Mouse (Mus musculus) limb, embryonic 13.5 days (tissue): ENCODE data around the gene 1700029I15Rik. TPM values are rescaled to one million over a fixed set of nuclear protein-coding genes. Genes with fewer than 3 reads are reported as not detected.

ENCODE experiments used
- ATAC-seq: fragments of 200-750 bp; cut with Nextera tagmentation; 2 replicates; pipeline ENCODE4 v1.8.0; 2017; ENCODE audit warnings: low read depth, moderate number of reproducible peaks, moderate TSS enrichment; ENCODE audit not compliant: low FRiP score
- H3K27ac ChIP-seq: fragments of 300-500 bp; sonication (generic); 2 replicates; pipeline ENCODE4 v1.5.1; 2015; ENCODE audit warnings: inconsistent platforms, mild to moderate bottlenecking, moderate library complexity
- H3K27me3 ChIP-seq: fragments of 300-500 bp; sonication (generic); 2 replicates; pipeline ENCODE4 v1.6.1; 2015; ENCODE audit warnings: mild to moderate bottlenecking, inconsistent platforms
- H3K36me3 ChIP-seq: fragments of 300-500 bp; sonication (generic); 2 replicates; pipeline ENCODE4 v1.6.1; 2015; ENCODE audit warnings: inconsistent platforms, mild to moderate bottlenecking, moderate library complexity
- H3K4me1 ChIP-seq: fragments of 300-500 bp; sonication (generic); 2 replicates; pipeline ENCODE4 v1.6.1; 2015; ENCODE audit warnings: inconsistent platforms
- H3K4me2 ChIP-seq: fragments of 300-500 bp; sonication (generic); replicated peaks from 2 replicates; pipeline ENCODE4 v1.6.1; 2015; ENCODE audit warnings: inconsistent platforms, mild to moderate bottlenecking, moderate library complexity
- H3K4me3 ChIP-seq: fragments of 300-500 bp; sonication (generic); 2 replicates; pipeline ENCODE4 v1.5.1; 2015; ENCODE audit warnings: moderate library complexity, mild to moderate bottlenecking, inconsistent platforms
- H3K9ac ChIP-seq: fragments of 300-500 bp; sonication (generic); 2 replicates; pipeline ENCODE4 v1.6.1; 2015; ENCODE audit warnings: mild to moderate bottlenecking, inconsistent platforms
- H3K9me3 ChIP-seq: fragments of 300-500 bp; sonication (generic); 2 replicates; pipeline ENCODE4 v1.6.1; 2016; ENCODE audit warnings: inconsistent platforms
- WGBS: fragments of 180-500 bp; shearing (Covaris S2); methylation state at CpG from one replicate; pipeline ENCODE4 v1.1.7; 2015; 5-methylcytosine and 5-hydroxymethylcytosine counted together
- polyA plus RNA-seq: library from polyadenylated mRNA; unstranded; fragments of >200 nt; fragmentation: Nextera tagmentation; extraction: Ambion mirVana; gene quantifications from 2 replicates; pipeline ENCODE4 v1.2.1, GENCODE M21; 2015

The 1700029I15Rik gene
- polyA plus RNA-seq, 1 experiment from 2014 or later, result 4.8 TPM

DNA sequence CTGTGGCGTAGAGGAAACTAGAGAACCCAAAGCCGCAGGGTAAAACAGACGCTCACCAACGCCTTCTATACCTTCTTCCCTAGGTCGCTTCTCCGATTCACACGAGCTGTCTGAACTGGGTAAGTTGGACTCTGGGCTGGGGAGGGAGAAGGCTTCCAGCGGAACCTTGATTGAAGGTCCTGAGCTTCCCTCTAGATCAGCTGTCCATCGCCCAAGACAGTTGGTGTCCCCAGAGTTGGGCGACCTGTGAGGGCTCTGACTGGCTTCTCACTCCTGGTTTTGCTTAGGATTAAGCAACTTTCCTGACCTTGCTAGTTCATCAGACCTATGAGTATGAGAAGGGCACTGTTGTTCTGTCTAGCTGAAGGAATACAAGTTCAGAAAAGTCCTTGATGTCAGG is 6.5 kb upstream of the 1700029I15Rik start:
- Histone ChIP-seq H3K9me3 (no peaks in the 10 kb centered on the region), H3K27ac (no peak overlapping the region), H3K4me1 (peaks cover 44% of the 10 kb centered on the region), H3K4me2 (peak overlapping the region; percentile 97), H3K9ac (peak overlapping the region; percentile 78), H3K27me3 (peaks cover 19% of the 10 kb centered on the region), H3K4me3 (peak overlapping the region; percentile 80), H3K36me3 (peaks cover 29% of the 10 kb centered on the region)
- no peak for ATAC-seq
- 12% methylated on average over 10 of the region's 10 CpGs for WGBS

GRCm38 (mm10) chr2:92376300-92376699 is 6.0 kb upstream of the 1700029I15Rik start:
- 82% methylated on average over 6 of the region's 6 CpGs for WGBS
- Histone ChIP-seq H3K9ac (peak overlapping the region; percentile 78), H3K4me3 (peak overlapping the region; percentile 80), H3K4me2 (peak overlapping the region; percentile 97), H3K27me3 (peaks cover 14% of the 10 kb centered on the region), H3K4me1 (peaks cover 39% of the 10 kb centered on the region), H3K27ac (no peak overlapping the region), H3K9me3 (no peaks in the 10 kb centered on the region), H3K36me3 (peaks cover 34% of the 10 kb centered on the region)
- no peak for ATAC-seq

DNA sequence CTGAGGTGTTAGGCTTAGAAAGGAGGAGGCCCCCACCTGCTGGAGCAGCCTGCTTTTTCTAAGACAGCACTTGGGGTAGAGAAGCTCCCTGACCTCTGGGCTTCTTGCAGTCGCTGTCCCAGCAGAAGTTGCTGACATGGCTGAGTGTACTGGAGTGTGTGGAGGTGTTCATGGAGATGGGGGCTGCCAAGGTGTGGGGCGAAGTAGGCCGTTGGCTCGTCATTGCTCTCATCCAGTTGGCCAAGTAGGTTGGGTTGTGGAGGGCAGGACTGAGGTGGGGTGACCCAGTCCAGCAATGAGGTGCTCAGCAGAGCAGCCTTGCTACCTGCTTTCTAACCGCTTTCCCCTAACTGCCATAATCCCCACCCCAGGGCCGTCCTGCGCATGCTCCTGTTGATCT is 5.0 kb upstream of the 1700029I15Rik start:
- Histone ChIP-seq H3K9ac (no peak overlapping the region), H3K4me3 (no peak overlapping the region)
- ATAC-seq, result no peak

GRCm38 (mm10) chr2:92379783-92380494 is 2.4 kb upstream of the 1700029I15Rik start:
- Histone ChIP-seq H3K27me3 (no peaks in the 10 kb centered on the region), H3K4me1 (peaks cover 10% of the 10 kb centered on the region), H3K27ac (no peak overlapping the region), H3K4me3 (no peak overlapping the region), H3K9me3 (no peaks in the 10 kb centered on the region), H3K36me3 (peaks cover 69% of the 10 kb centered on the region), H3K4me2 (no peak overlapping the region), H3K9ac (no peak overlapping the region)
- ATAC-seq, result no peak
- 75% methylated on average over 17 of the region's 17 CpGs for WGBS

More for the DNA sequence above, 5.0 kb upstream of the 1700029I15Rik start:
- no peaks in the 10 kb centered on the region for H3K9me3 ChIP-seq
- no peak overlapping the region for H3K4me2 ChIP-seq
- H3K27ac ChIP-seq, result no peak overlapping the region
- 90% methylated on average over 7 of the region's 7 CpGs for WGBS
- peaks cover 44% of the 10 kb centered on the region for H3K36me3 ChIP-seq
- H3K27me3 ChIP-seq, result peaks cover 4% of the 10 kb centered on the region; the same call in 1 of the 2 replicates
- peaks cover 28% of the 10 kb centered on the region for H3K4me1 ChIP-seq

DNA sequence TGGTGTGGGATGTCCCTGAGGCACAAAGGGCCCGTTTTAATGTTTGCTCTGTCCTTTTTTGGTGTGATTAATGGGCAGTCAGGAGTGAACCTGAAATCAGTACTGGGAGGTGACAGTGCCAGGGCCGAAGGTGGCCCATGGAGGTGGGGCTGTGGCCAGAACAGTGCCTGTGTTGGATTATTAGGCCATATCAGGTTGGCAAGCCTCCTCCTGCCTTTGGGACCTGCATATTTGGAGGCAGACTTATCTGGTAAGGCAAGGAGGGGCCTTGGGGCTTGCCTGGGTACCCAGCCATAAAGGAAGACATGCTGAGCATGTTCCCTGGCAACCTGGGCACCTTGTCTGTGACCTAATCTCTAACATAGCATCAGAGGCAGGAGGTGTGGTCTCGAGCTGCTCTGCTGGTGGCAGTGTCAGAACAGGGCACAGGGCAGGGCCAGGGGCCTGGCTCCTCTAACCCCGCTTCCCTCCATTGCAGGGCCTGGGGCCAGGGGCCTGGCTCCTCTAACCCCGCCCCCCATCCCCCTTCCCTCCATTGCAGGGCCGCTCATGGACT is 1.8 kb upstream of the 1700029I15Rik start:
- Histone ChIP-seq H3K4me1 (peaks cover 10% of the 10 kb centered on the region), H3K27me3 (no peaks in the 10 kb centered on the region), H3K9me3 (no peaks in the 10 kb centered on the region), H3K4me3 (no peak overlapping the region), H3K9ac (no peak overlapping the region), H3K27ac (no peak overlapping the region), H3K4me2 (no peak overlapping the region), H3K36me3 (peaks cover 75% of the 10 kb centered on the region)
- WGBS, result 73% methylated on average over 6 of the region's 6 CpGs
- no peak for ATAC-seq

- peaks cover 4% of the 10 kb centered on the region for H3K4me1 ChIP-seq
- no peak overlapping the region for H3K27ac ChIP-seq
- 84% methylated on average over 5 of the region's 5 CpGs for WGBS
- no peak overlapping the region for H3K4me3 ChIP-seq
- no peaks in the 10 kb centered on the region for H3K9me3 ChIP-seq
- H3K4me2 ChIP-seq, result no peak overlapping the region
- H3K36me3 ChIP-seq, result peaks cover 81% of the 10 kb centered on the region
- no peak for ATAC-seq
- no peaks in the 10 kb centered on the region for H3K27me3 ChIP-seq
- no peak overlapping the region for H3K9ac ChIP-seq
Observed at GRCm38 (mm10) chr2:92381161-92381560, 1.2 kb upstream of the 1700029I15Rik start.

DNA sequence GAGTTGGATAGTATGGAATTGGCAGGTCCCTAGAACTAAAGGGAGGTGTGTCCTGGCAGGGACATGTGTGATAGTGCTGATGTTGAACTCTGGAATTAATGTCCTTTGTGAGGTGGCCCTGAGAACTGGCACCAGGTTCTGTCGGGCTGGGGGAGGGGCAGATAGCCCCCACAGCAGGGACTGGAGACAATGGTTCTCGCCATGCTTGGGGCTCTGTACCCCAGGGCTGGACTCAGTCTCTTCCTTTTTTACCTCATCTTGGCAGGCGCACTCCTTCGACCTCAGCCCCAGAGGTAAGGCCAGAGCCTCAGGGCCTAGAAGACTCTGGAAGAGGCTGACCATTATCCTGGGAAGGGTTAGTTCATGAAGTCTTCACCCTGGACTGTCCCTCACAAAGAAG is 421 bp downstream of the 1700029I15Rik start:
- no peak for ATAC-seq
- H3K27ac ChIP-seq, result no peak overlapping the region
- H3K4me2 ChIP-seq, result no peak overlapping the region
- peaks cover 3% of the 10 kb centered on the region; the same call in 1 of the 2 replicates for H3K4me1 ChIP-seq
- H3K9me3 ChIP-seq, result no peaks in the 10 kb centered on the region
- H3K9ac ChIP-seq, result no peak overlapping the region
- WGBS, result 83% methylated on average over 4 of the region's 4 CpGs
- H3K36me3 ChIP-seq, result peaks cover 94% of the 10 kb centered on the region
- H3K27me3 ChIP-seq, result no peaks in the 10 kb centered on the region
- no peak overlapping the region for H3K4me3 ChIP-seq

- peaks cover 82% of the 10 kb centered on the region for H3K36me3 ChIP-seq
- H3K4me2 ChIP-seq, result no peak overlapping the region
Observed at GRCm38 (mm10) chr2:92384101-92384500, 1.8 kb downstream of the 1700029I15Rik start.

DNA sequence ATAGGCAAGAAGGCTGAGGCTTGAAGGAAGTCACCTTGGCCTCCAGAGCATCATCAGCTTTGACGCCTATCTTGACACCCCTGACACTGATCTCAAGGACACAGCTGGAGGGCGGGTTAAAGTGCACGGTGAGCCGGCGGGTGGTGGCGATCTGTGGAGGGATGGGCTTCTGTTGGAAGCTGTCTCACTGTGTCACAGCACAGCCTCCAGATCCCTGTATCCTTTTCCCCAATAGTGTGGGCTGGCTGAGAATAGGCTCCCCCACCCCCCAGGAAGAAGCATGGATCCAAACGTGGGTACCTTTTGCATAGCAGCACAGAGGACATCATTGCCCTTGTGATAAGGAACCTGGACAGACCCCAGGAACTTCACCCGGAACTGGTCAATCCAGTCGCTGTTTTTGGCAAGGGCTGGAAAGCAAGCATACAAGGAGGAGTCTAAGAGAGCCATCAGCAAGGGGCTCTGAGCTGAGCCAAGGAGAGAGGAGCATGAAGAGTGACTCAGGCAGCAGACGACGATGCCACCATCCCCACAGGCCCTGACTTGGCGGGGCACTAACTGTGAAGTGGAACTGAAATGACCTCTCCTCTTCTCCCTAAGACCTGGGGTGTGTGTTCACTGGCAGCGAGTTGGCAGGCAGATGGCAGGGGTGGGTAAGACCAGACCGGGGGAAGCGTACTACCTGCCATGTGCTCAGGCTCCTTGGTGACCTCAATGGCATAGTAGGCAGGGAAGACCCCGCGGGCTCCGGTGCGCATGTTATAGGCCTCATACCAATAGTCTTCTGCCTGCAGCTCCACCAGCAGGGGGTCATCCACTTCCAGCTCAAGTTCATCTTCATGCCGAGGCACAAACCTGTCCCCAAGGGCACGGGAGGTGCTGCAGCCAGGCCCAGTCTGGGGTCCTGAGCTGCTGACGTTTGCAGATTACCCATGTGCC is 3.0 kb downstream of the 1700029I15Rik start:
- Histone ChIP-seq H3K4me1 (peaks cover 22% of the 10 kb centered on the region), H3K4me2 (no peak overlapping the region), H3K9ac (no peak overlapping the region), H3K27me3 (no peaks in the 10 kb centered on the region), H3K4me3 (no peak overlapping the region), H3K9me3 (no peaks in the 10 kb centered on the region), H3K27ac (no peak overlapping the region), H3K36me3 (peaks cover 69% of the 10 kb centered on the region)
- WGBS, result 84% methylated on average over 22 of the region's 22 CpGs
- no peak for ATAC-seq

More at GRCm38 (mm10) chr2:92384101-92384500, 1.8 kb downstream of the 1700029I15Rik start:
- no peak for ATAC-seq
- Histone ChIP-seq H3K27ac (no peak overlapping the region), H3K27me3 (no peaks in the 10 kb centered on the region), H3K4me1 (peaks cover 14% of the 10 kb centered on the region), H3K9ac (no peak overlapping the region), H3K9me3 (no peaks in the 10 kb centered on the region), H3K4me3 (no peak overlapping the region)
- 80% methylated on average over 4 of the region's 4 CpGs for WGBS

DNA sequence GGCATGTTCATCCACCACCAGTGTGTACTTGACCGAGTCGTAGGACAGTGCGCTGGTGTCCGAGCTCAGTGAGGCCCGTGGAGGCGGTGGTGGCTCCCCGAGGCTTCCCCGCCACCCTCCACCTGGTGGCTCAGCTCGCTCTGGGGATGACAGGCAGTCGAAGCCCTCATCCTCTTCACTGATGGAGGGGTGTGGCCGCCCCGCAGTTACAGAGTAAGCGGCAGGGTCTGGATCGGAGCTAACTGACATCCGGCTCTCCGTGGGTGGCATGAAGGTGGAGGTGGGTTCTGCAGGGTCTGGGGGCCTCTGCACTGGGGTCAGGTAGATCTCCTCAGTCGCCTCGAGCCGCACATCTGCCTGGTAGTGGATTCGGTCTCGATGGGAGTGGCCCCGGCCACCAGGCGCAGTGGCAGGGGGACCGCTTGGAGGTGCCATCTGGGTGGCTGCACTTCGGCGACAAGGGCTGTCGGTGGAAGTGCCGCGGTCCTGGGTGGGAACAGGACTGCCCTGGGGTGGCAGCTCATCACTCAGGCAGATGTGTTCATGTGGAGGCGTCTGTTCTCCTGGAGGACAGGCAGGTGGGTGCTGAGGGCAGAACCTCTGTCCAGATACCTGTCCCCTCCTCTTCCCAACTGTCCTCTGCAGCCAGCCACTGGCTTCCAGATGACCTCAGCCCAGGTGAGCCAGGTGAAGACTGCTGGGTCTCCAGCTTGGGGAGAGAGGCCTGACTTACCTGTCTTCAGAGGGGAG is 4.7 kb downstream of the 1700029I15Rik start:
- H3K9me3 ChIP-seq, result no peaks in the 10 kb centered on the region
- peaks cover 53% of the 10 kb centered on the region for H3K36me3 ChIP-seq
- ATAC-seq, result no peak
- no peak overlapping the region for H3K4me3 ChIP-seq
- no peak overlapping the region for H3K9ac ChIP-seq
- 89% methylated on average over 30 of the region's 30 CpGs for WGBS
- H3K27me3 ChIP-seq, result no peaks in the 10 kb centered on the region
- no peak overlapping the region for H3K27ac ChIP-seq
- no peak overlapping the region for H3K4me2 ChIP-seq
- peaks cover 36% of the 10 kb centered on the region for H3K4me1 ChIP-seq

GRCm38 (mm10) chr2:92387646-92388045 is 5.3 kb downstream of the 1700029I15Rik start:
- 88% methylated on average over 4 of the region's 4 CpGs for WGBS
- peak overlapping the region; percentile 91 for H3K4me2 ChIP-seq
- peak overlapping the region; percentile 73 for H3K4me3 ChIP-seq
- peaks cover 42% of the 10 kb centered on the region for H3K4me1 ChIP-seq
- peak overlapping the region; percentile 80; the same call in 1 of the 2 replicates for H3K9ac ChIP-seq
- H3K36me3 ChIP-seq, result peaks cover 47% of the 10 kb centered on the region
- ATAC-seq, result no peak
- H3K27ac ChIP-seq, result no peak overlapping the region
- H3K27me3 ChIP-seq, result no peaks in the 10 kb centered on the region
- no peaks in the 10 kb centered on the region for H3K9me3 ChIP-seq
